Mouse (Mus musculus): ENCODE data around the gene Atn1.

DNA sequence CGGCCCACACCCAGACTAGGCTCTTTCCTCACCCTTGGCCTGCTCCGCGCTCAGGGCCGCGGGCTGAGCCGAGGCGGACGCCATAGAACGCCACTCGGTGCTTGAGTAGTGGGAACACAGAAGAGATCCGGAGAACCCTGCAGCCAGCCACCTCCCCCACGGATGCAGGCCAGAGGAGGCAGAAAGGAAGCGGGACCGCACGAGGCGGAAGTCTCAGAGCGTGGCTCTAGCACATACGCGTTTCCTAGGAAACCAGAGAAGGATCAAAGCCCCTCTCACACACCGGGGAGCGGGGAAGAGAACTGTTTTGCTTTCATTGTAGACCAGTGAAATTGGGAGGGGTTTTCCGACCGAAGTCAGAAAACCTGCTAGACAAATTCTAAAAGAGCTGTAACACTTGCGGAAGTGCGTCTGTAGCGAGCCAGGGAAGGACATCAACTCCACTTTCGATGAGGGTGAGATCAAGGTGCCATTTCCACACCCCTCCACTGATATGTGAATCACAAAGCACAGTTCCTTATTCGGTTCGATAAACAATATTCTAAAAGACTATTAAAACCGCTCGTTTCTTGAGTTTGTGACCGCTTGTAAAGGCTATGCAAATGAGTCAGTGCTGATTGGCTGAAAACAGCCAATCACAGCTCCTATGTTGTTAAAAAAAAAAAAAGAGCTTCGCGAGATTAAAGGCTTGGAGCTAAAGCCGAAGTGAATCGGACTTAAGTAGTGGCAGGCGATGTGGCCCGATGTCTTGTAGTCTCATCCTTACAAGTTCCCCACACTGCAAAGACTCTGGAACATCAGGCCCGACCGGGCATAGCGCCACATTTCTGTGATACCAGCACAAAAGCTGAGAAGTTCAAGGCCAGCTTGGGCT is 15.2 kb downstream of the Atn1 start, which contains the start of gene Grcc10:
- TF ChIP-seq CTCF (IDR thresholded peaks at IDR 0.05) (no peak), EP300 (IDR thresholded peaks at IDR 0.05) (no peak; the same call in none of the 2 replicates)
